Mouse (Mus musculus) stomach, postnatal 0 days (tissue): ENCODE data around the gene Cbln4. TPM values are rescaled to one million over a fixed set of nuclear protein-coding genes. Genes with fewer than 3 reads are reported as not detected.
A peak's percentile ranks its signal among the peaks of the same experiment; 100 is the strongest.

Experiments used
- ATAC-seq: fragments of 200-750 bp; cut with Nextera tagmentation; 2 replicates; pipeline ENCODE4 v1.8.0; 2017; ENCODE audit not compliant: low FRiP score, low TSS enrichment
- DNase-seq: peaks from one replicate; pipeline ENCODE4 v3.0.0-alpha.2; 2016; ENCODE audit warnings: low spot score
- H3K27ac ChIP-seq: fragments of 300-500 bp; sonication (generic); replicated peaks from 2 replicates; pipeline ENCODE4 v1.5.1; 2014; ENCODE audit warnings: mild to moderate bottlenecking, control low read depth
- H3K27me3 ChIP-seq: fragments of 300-500 bp; sonication (generic); 2 replicates; pipeline ENCODE4 v1.6.1; 2014; ENCODE audit warnings: low read length; ENCODE audit not compliant: control insufficient read depth, insufficient read depth
- H3K36me3 ChIP-seq: fragments of 300-500 bp; sonication (generic); 2 replicates; pipeline ENCODE4 v1.6.1; 2014; ENCODE audit warnings: low read length, mixed read lengths; ENCODE audit not compliant: control insufficient read depth, insufficient read depth
- H3K4me1 ChIP-seq: fragments of 300-500 bp; sonication (generic); replicated peaks from 2 replicates; pipeline ENCODE4 v1.6.1; 2014; ENCODE audit warnings: antibody characterized with exemption; ENCODE audit not compliant: control insufficient read depth, insufficient read depth
- H3K4me2 ChIP-seq: fragments of 300-500 bp; sonication (generic); replicated peaks from 2 replicates; pipeline ENCODE4 v1.6.1; 2014; ENCODE audit warnings: low read depth, mild to moderate bottlenecking, control low read depth, moderate library complexity
- H3K4me3 ChIP-seq: fragments of 300-500 bp; sonication (generic); 2 replicates; pipeline ENCODE4 v1.5.1; 2014; ENCODE audit warnings: low read depth, low read length, control low read depth
- H3K9ac ChIP-seq: fragments of 300-500 bp; sonication (generic); 2 replicates; pipeline ENCODE4 v1.6.1; 2014; ENCODE audit warnings: mild to moderate bottlenecking, low read length, control low read depth, mixed read lengths
- H3K9me3 ChIP-seq: fragments of 300-500 bp; sonication (generic); 2 replicates; pipeline ENCODE4 v1.6.1; 2016; ENCODE audit warnings: low read length; ENCODE audit not compliant: control insufficient read depth
- CTCF ChIP-seq: IDR thresholded peaks from 2 replicates; pipeline ENCODE4 v1.5.1; 2016; ENCODE audit warnings: antibody characterized with exemption, low read depth, mild to moderate bottlenecking, moderate library complexity
- EP300 ChIP-seq: optimal IDR thresholded peaks from 2 replicates; pipeline ENCODE3; 2016; ENCODE audit warnings: antibody characterized with exemption
- WGBS: fragments of 180-500 bp; shearing (Covaris S2); extraction: QIAGEN DNeasy Blood & Tissue Kit; methylation state at CpG from one replicate; pipeline ENCODE4 v1.1.7; 2014; 5-methylcytosine and 5-hydroxymethylcytosine counted together
- polyA plus RNA-seq: library from polyadenylated mRNA; unstranded; fragments of >200 nt; fragmentation: Nextera tagmentation; extraction: Ambion mirVana; gene quantifications from 2 replicates; pipeline ENCODE4 v1.2.1, GENCODE M21; 2015

Gene Cbln4
- polyA plus RNA-seq: 0.22 and 0.30 TPM in 2 replicates

- WGBS: under 1% methylated on average over 21 of the region's 23 CpGs
These were observed at the start of gene Cbln4 for GRCm38 (mm10) chr2:172043235-172043610. Cbln4 (minus strand) TSS chr2:172043466.

GRCm38 (mm10) chr2:172078596-172078995, 35.3 kb upstream of the Cbln4 start:
- no peak overlapping the region for H3K27ac ChIP-seq
- TF ChIP-seq CTCF: no peak
- TF ChIP-seq EP300: no peak
- WGBS: 53% methylated on average over 3 of the region's 3 CpGs
- no peak overlapping the region for H3K4me3 ChIP-seq
- no peaks in the 10 kb centered on the region for H3K4me1 ChIP-seq
- no peak for DNase-seq
- no peaks in the 10 kb centered on the region for H3K36me3 ChIP-seq
- ATAC-seq: no peak
- no peak overlapping the region for H3K4me2 ChIP-seq
- no peaks in the 10 kb centered on the region for H3K9me3 ChIP-seq
- no peaks in the 10 kb centered on the region for H3K27me3 ChIP-seq
- H3K9ac ChIP-seq: no peak overlapping the region

More at GRCm38 (mm10) chr2:172043235-172043610, at the start of gene Cbln4:
- H3K9me3 ChIP-seq: no peaks in the 10 kb centered on the region
- H3K27me3 ChIP-seq: peaks cover 6% of the 10 kb centered on the region; the same call in 1 of the 2 replicates
- DNase-seq (no peak), ATAC-seq (no peak)
- no peak within 1 kb of the TSS for H3K4me3 ChIP-seq
- no peaks in the 10 kb centered on the region for H3K36me3 ChIP-seq
- no peak within 1 kb of the TSS for H3K27ac ChIP-seq
- TF ChIP-seq CTCF (no peak), EP300 (no peak)
- H3K4me2 ChIP-seq: no peak within 1 kb of the TSS
- no peaks in the 10 kb centered on the region for H3K4me1 ChIP-seq
- H3K9ac ChIP-seq: no peak within 1 kb of the TSS

GRCm38 (mm10) chr2:172076295-172076694, 33.0 kb upstream of the Cbln4 start:
- DNase-seq (no peak), ATAC-seq (no peak)
- no peak overlapping the region for H3K9ac ChIP-seq
- no peaks in the 10 kb centered on the region for H3K9me3 ChIP-seq
- H3K4me3 ChIP-seq: no peak overlapping the region
- no peak for TF ChIP-seq CTCF
- no peak for TF ChIP-seq EP300
- H3K27ac ChIP-seq: no peak overlapping the region
- 81% methylated on average over 5 of the region's 5 CpGs for WGBS
- no peaks in the 10 kb centered on the region for H3K4me1 ChIP-seq
- no peaks in the 10 kb centered on the region for H3K36me3 ChIP-seq
- H3K27me3 ChIP-seq: no peaks in the 10 kb centered on the region
- no peak overlapping the region for H3K4me2 ChIP-seq

DNA sequence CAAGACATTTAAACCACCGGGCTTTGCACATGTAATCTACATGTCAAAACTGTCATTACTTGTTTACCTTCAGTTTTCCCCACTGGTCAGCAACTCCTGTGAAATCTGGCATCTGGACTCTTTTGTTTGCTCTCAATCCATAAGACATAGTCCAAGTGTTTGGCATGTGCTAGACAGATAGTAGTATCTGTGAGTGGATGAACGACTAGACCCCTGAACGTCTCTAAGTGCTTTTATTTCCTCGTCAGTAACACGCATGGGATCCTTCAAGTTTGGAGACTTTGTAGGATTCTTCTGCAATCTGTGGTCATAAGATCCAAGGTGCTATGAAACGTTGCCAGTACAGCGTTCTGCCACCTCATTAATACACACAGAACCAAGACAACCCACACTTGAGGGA, 19.6 kb upstream of the Cbln4 start:
- Histone ChIP-seq H3K4me2 (no peak overlapping the region), H3K27me3 (no peaks in the 10 kb centered on the region), H3K9me3 (no peaks in the 10 kb centered on the region), H3K4me1 (no peaks in the 10 kb centered on the region), H3K9ac (no peak overlapping the region), H3K27ac (no peak overlapping the region), H3K4me3 (no peak overlapping the region), H3K36me3 (no peaks in the 10 kb centered on the region)
- ATAC-seq (no peak), DNase-seq (no peak)
- WGBS: 50% methylated on average over 7 of the region's 7 CpGs
- TF ChIP-seq CTCF: no peak
- TF ChIP-seq EP300: no peak

DNA sequence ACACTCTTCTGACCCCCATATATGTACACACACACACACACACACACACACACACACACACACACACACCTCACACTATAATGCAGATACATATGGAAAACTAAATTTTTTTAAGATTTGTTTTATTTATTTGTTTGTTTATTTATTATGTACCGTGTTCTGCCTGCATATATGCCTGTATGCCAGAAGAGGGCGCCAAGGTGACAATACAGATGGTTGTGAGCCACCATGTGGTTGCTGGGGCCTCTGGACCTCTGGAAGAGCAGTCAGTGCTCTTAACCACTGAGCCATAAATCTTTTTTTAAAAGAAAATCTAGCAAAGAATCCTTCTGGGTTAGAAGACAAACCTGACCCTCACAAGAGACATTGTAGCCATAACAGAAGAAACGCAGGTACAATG, 16.5 kb upstream of the Cbln4 start:
- Histone ChIP-seq H3K4me3 (no peak overlapping the region), H3K4me1 (no peaks in the 10 kb centered on the region), H3K9me3 (no peaks in the 10 kb centered on the region), H3K27me3 (no peaks in the 10 kb centered on the region), H3K9ac (no peak overlapping the region), H3K4me2 (no peak overlapping the region), H3K36me3 (no peaks in the 10 kb centered on the region), H3K27ac (no peak overlapping the region)
- TF ChIP-seq EP300 (no peak), CTCF (peak; percentile 17; the same call in 1 of the 2 replicates)
- 58% methylated on average over 3 of the region's 3 CpGs for WGBS
- ATAC-seq: no peak
- no peak for DNase-seq

- Histone ChIP-seq H3K4me2 (no peak overlapping the region), H3K36me3 (no peaks in the 10 kb centered on the region), H3K4me1 (no peaks in the 10 kb centered on the region), H3K4me3 (no peak overlapping the region), H3K9ac (no peak overlapping the region), H3K9me3 (no peaks in the 10 kb centered on the region), H3K27me3 (no peaks in the 10 kb centered on the region), H3K27ac (no peak overlapping the region)
- 75% methylated on average over 7 of the region's 7 CpGs for WGBS
- ATAC-seq: no peak
- DNase-seq: no peak
- TF ChIP-seq EP300 (no peak), CTCF (no peak)
These were observed 15.8 kb upstream of the Cbln4 start for GRCm38 (mm10) chr2:172058936-172059665.
